Mouse (Mus musculus) intestine, embryonic 14.5 days (tissue): Measurements from ENCODE around the gene Celf2. TPM values are rescaled to one million over a fixed set of nuclear protein-coding genes. Genes with fewer than 3 reads are reported as not detected.

Experiments
- ATAC-seq: fragments of 200-750 bp; cut with Nextera tagmentation; replicated peaks from 2 replicates; pipeline ENCODE4 v1.8.0; 2017; ENCODE audit warnings: low read depth, moderate number of reproducible peaks, moderate TSS enrichment, moderate library complexity; ENCODE audit not compliant: low FRiP score, low TSS enrichment
- DNase-seq: peaks from one replicate; pipeline ENCODE4 v3.0.0-alpha.2; 2018; ENCODE audit warnings: low spot score
- H3K27ac ChIP-seq: fragments of 300-500 bp; sonication (generic); 2 replicates; pipeline ENCODE4 v1.5.1; 2014; ENCODE audit warnings: low read depth, mild to moderate bottlenecking, control low read depth
- H3K27me3 ChIP-seq: fragments of 300-500 bp; sonication (generic); replicated peaks from 2 replicates; pipeline ENCODE4 v1.6.1; 2014; ENCODE audit warnings: low read length, control low read depth; ENCODE audit not compliant: control insufficient read depth, insufficient read depth
- H3K36me3 ChIP-seq: fragments of 300-500 bp; sonication (generic); 2 replicates; pipeline ENCODE4 v1.6.1; 2014; ENCODE audit warnings: low read length, control low read depth; ENCODE audit not compliant: control insufficient read depth, insufficient read depth
- H3K4me1 ChIP-seq: fragments of 300-500 bp; sonication (generic); replicated peaks from 2 replicates; pipeline ENCODE4 v1.6.1; 2014; ENCODE audit warnings: low read length, control low read depth, mixed read lengths; ENCODE audit not compliant: control insufficient read depth, insufficient read depth
- H3K4me2 ChIP-seq: fragments of 300-500 bp; sonication (generic); 2 replicates; pipeline ENCODE4 v1.6.1; 2014; ENCODE audit warnings: low read length
- H3K4me3 ChIP-seq: fragments of 300-500 bp; sonication (generic); 2 replicates; pipeline ENCODE4 v1.5.1; 2014; ENCODE audit warnings: low read depth, low read length, control low read depth, mixed read lengths
- H3K9ac ChIP-seq: fragments of 300-500 bp; sonication (generic); 2 replicates; pipeline ENCODE4 v1.6.1; 2014; ENCODE audit warnings: mild to moderate bottlenecking, low read length
- H3K9me3 ChIP-seq: fragments of 300-500 bp; sonication (generic); 2 replicates; pipeline ENCODE4 v1.6.1; 2016; ENCODE audit warnings: low read length, control low read depth; ENCODE audit not compliant: control insufficient read depth
- WGBS: fragments of 180-500 bp; shearing (Covaris S2); extraction: QIAGEN DNeasy Blood & Tissue Kit; methylation state at CpG from one replicate; pipeline ENCODE4 v1.1.7; 2014; 5-methylcytosine and 5-hydroxymethylcytosine counted together
- polyA plus RNA-seq: library from polyadenylated mRNA; unstranded; fragments of >200 nt; fragmentation: Nextera tagmentation; extraction: Ambion mirVana; gene quantifications from 2 replicates; pipeline ENCODE4 v1.2.1, GENCODE M21; 2014

Gene Celf2
- polyA plus RNA-seq, 1 experiment from 2014 or later = 53.5 TPM

- H3K4me3 ChIP-seq = no peak overlapping the region
- WGBS = 54% methylated on average over 4 of the region's 4 CpGs
- no peaks in the 10 kb centered on the region for H3K36me3 ChIP-seq
- no peaks in the 10 kb centered on the region for H3K9me3 ChIP-seq
- no peak overlapping the region for H3K4me2 ChIP-seq
- H3K4me1 ChIP-seq = 0 out of 2 replicates have a peak, but pooled peaks cover 3% of the 10 kb centered on the region
- DNase-seq (no peak), ATAC-seq (no peak)
- peak overlapping the region; percentile 29; the same call in 1 of the 2 replicates for H3K27ac ChIP-seq
- no peaks in the 10 kb centered on the region for H3K27me3 ChIP-seq
- H3K9ac ChIP-seq = no peak overlapping the region
Observed at GRCm38 (mm10) chr2:6927693-6928360, 581.5 kb downstream of the Celf2 start.

GRCm38 (mm10) chr2:6925505-6925904 is 583.9 kb downstream of the Celf2 start:
- H3K27me3 ChIP-seq = no peaks in the 10 kb centered on the region
- no peak overlapping the region for H3K4me3 ChIP-seq
- ATAC-seq = no peak
- no peak overlapping the region for H3K9ac ChIP-seq
- H3K4me2 ChIP-seq = no peak overlapping the region
- WGBS = 88% methylated on average over 5 of the region's 5 CpGs
- H3K4me1 ChIP-seq = 0 out of 2 replicates have a peak, but pooled peaks cover 3% of the 10 kb centered on the region
- H3K9me3 ChIP-seq = no peaks in the 10 kb centered on the region
- no peak for DNase-seq
- no peak overlapping the region for H3K27ac ChIP-seq
- no peaks in the 10 kb centered on the region for H3K36me3 ChIP-seq

- 0 out of 2 replicates have a peak, but pooled peaks cover 3% of the 10 kb centered on the region for H3K4me1 ChIP-seq
- 56% methylated on average over 15 of the region's 15 CpGs for WGBS
- H3K9me3 ChIP-seq = no peaks in the 10 kb centered on the region
- ATAC-seq = no peak
- no peaks in the 10 kb centered on the region for H3K36me3 ChIP-seq
- no peak overlapping the region for H3K27ac ChIP-seq
- no peak overlapping the region for H3K9ac ChIP-seq
- H3K4me2 ChIP-seq = no peak overlapping the region
- no peak overlapping the region for H3K4me3 ChIP-seq
- DNase-seq = no peak
- no peaks in the 10 kb centered on the region for H3K27me3 ChIP-seq
Observed at GRCm38 (mm10) chr2:6923738-6924474, 585.5 kb downstream of the Celf2 start.

GRCm38 (mm10) chr2:6915386-6915785 is 594.0 kb downstream of the Celf2 start:
- DNase-seq (no peak), ATAC-seq (no peak)
- no peaks in the 10 kb centered on the region for H3K36me3 ChIP-seq
- no peak overlapping the region for H3K4me2 ChIP-seq
- no peaks in the 10 kb centered on the region for H3K4me1 ChIP-seq
- no peaks in the 10 kb centered on the region for H3K27me3 ChIP-seq
- no peaks in the 10 kb centered on the region for H3K9me3 ChIP-seq
- H3K4me3 ChIP-seq = no peak overlapping the region
- 87% methylated on average over 4 of the region's 4 CpGs for WGBS
- H3K9ac ChIP-seq = no peak overlapping the region
- no peak overlapping the region for H3K27ac ChIP-seq

GRCm38 (mm10) chr2:6913315-6913714 is 596.0 kb downstream of the Celf2 start:
- Histone ChIP-seq H3K4me2 (no peak overlapping the region), H3K4me1 (no peaks in the 10 kb centered on the region), H3K9ac (no peak overlapping the region), H3K4me3 (no peak overlapping the region), H3K36me3 (no peaks in the 10 kb centered on the region), H3K9me3 (no peaks in the 10 kb centered on the region), H3K27me3 (no peaks in the 10 kb centered on the region), H3K27ac (no peak overlapping the region)
- 90% methylated on average over 10 of the region's 10 CpGs for WGBS
- no peak for DNase-seq
- ATAC-seq = no peak

- no peaks in the 10 kb centered on the region for H3K27me3 ChIP-seq
- H3K4me2 ChIP-seq = no peak overlapping the region
- DNase-seq = no peak
- no peak for ATAC-seq
- no peaks in the 10 kb centered on the region for H3K36me3 ChIP-seq
- H3K4me1 ChIP-seq = no peaks in the 10 kb centered on the region
- no peak overlapping the region for H3K9ac ChIP-seq
- H3K4me3 ChIP-seq = no peak overlapping the region
- no peaks in the 10 kb centered on the region for H3K9me3 ChIP-seq
- H3K27ac ChIP-seq = no peak overlapping the region
- WGBS = 54% methylated on average over 7 of the region's 7 CpGs
Observed at GRCm38 (mm10) chr2:6911932-6912331, 597.4 kb downstream of the Celf2 start.

- Histone ChIP-seq H3K9me3 (no peaks in the 10 kb centered on the region), H3K27ac (no peak overlapping the region), H3K4me3 (no peak overlapping the region), H3K36me3 (no peaks in the 10 kb centered on the region), H3K4me1 (no peaks in the 10 kb centered on the region), H3K27me3 (no peaks in the 10 kb centered on the region), H3K4me2 (no peak overlapping the region), H3K9ac (no peak overlapping the region)
- DNase-seq = no peak
- 61% methylated on average over 7 of the region's 7 CpGs for WGBS
- ATAC-seq = no peak
Observed at GRCm38 (mm10) chr2:6909921-6910320, 599.4 kb downstream of the Celf2 start.

GRCm38 (mm10) chr2:6904411-6904810 is 605.0 kb downstream of the Celf2 start:
- no peaks in the 10 kb centered on the region for H3K4me1 ChIP-seq

More at GRCm38 (mm10) chr2:6904411-6904810, 605.0 kb downstream of the Celf2 start:
- no peaks in the 10 kb centered on the region for H3K27me3 ChIP-seq
- H3K27ac ChIP-seq = no peak overlapping the region
- no peak overlapping the region for H3K4me2 ChIP-seq
- 71% methylated on average over 3 of the region's 3 CpGs for WGBS
- no peaks in the 10 kb centered on the region for H3K36me3 ChIP-seq
- no peak for DNase-seq
- no peak overlapping the region for H3K9ac ChIP-seq
- no peak for ATAC-seq
- no peak overlapping the region for H3K4me3 ChIP-seq
- no peaks in the 10 kb centered on the region for H3K9me3 ChIP-seq
